Mouse (Mus musculus) right cerebral cortex, adult 2 months (tissue): ENCODE measurements around the gene Sgf29.

Experiments used
- DNase-seq, 2 experiments: peaks; one replicate each; pipeline ENCODE4 v3.0.0; 2021 to 2022; ENCODE audit warnings: low spot score in 2 of 2

The Sgf29 gene

DNA sequence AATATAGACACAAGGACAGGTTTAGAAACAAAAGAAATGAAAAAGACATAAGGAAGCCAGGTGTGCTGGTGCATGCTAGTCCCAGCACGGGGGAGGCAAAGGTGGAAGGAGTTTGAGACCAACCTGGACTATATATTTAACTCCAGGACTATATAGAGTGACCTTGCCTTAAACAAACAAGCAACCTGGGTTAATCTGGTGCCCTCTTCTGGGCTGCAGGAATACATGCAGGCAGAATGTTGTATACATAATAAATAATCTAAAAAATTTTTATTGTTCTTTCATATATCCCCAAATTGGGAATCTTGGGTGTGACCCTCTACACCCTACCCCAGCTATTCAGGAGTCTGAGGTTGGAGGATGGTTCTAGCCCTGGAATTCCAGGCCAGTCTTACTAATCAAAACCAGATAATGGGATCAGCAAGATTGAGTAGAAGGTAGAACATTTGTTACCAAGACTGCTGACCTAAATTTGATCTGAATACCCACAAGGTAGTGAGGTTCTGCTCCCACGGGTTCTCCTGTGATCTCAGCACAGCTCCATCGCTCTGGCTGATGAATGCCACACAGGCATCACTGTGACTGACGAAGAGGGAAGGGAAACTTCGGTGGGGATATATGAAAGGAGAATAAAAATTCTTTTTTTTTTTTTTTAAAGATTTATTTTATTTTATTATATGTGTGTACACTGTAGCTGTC, 6.4 kb upstream of the Sgf29 start:
- DNase-seq, result no peak

DNA sequence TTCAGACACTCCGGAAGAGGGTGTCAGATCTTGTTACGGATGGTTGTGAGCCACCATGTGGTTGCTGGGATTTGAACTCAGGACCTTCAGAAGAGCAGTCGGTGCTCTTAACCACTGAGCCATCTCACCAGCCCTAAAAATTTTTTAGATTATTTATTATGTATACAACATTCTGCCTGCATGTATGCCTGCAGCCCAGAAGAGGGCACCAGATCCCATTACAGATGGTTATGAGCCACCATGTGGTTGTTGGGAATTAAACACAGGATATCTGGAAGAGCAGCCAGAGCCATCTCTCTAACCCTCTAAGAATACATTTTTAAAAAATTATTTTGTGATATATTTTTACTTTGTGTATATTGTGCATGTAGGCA, 5.9 kb upstream of the Sgf29 start:
- peak; percentile 9 to 18 for DNase-seq

GRCm38 (mm10) chr7:126644345-126644744, 4.8 kb upstream of the Sgf29 start:
- DNase-seq, result no peak

GRCm38 (mm10) chr7:126644914-126645313, 4.2 kb upstream of the Sgf29 start:
- no peak for DNase-seq

DNA sequence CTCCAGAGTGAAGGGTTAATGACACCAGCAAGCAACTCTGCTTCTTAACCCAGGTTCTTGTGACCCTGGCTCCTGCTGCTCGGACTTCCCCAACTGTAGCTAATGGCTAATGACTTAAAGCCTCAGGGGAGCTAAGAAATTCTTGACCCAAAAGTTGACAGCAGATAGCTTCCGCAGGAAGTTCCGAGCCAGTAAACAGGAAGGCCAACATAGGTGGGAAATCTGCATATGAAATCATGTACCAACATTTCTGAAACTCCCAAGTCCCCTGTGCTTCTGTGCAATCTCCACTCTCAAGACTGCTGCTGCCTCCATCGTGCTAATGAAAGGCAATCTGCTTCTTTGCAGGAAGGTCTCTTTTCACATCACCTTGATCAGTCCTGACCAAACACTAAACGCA, 3.4 kb upstream of the Sgf29 start:
- DNase-seq, result no peak

DNA sequence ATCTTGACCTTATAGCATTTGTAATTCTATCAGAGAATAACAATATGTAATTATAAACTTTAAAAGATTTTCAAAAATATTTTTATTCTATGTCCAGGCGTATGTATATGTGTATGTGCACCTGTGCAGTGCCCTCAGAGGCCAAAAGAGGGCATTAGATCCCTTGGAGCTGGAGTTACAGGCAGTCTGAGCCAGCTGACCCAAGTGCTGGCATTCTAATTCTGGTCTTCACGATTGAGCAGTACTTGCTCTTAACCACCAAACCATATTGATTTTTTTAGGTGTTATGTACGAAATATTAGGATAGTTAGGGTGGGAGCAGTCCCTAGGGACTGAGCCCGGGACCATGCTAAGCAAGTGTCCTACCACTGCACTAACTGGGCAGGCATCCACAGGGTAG, 623 bp upstream of the Sgf29 start:
- no peak for DNase-seq

DNA sequence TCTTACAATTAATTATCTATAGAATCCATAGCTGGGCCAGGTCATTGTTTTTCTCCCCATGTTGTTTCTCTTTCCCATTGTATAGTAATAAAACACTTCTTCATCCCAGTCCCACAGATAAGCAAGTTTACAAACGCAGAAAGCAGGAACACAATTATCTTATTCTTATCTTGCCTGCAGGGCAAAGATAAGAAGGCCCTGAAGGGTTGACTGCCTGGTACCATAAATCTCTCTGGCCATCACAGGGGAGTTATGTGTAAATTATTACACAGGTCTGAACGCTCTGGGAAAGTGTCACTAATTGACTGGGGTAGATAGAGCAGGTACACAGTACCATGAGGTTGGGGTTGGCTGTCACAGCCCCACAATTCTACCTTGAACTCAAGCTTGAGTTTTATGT, 1.7 kb downstream of the Sgf29 start:
- no peak for DNase-seq

DNA sequence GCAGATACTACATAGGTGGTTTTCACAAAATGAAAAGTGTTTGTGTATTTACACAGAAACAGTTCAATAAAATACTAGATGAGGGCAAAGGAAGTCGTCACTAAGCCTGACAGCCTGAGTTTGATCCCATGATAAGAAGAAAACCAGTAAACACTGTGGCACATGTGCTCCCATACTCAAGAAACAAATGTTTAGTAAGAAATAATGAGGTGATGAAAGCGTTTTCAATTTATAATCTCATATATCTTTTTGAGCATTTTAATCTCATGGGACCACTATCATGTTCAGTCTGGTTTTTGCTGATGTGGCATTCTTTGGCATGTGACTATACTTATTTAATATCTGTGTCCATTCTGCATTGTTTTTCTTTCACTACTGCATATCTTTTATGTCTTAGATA, 4.9 kb downstream of the Sgf29 start:
- DNase-seq, result no peak

GRCm38 (mm10) chr7:126655695-126656094, 6.6 kb downstream of the Sgf29 start:
- no peak for DNase-seq

GRCm38 (mm10) chr7:126657522-126657921, 8.4 kb downstream of the Sgf29 start:
- DNase-seq, result no peak

DNA sequence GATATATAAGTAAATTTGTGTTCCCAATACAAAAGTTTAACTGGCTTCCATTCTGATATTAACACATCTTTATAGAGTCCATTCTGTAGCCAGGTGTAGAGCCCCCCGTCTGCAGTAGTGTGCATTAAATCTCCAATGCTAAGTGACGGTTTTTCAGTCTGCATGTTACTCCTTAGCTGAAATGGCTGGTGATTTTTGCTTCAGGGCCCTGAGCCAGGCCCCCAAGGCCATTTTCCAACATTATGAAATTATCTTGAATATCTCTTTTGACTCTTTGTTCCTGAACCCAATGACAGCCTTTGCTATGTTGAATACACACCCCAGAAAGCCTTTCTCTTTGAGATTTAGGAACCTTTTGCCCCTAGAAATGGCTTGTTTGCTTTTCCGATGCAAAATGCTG, 10.7 kb downstream of the Sgf29 start:
- no peak for DNase-seq

- DNase-seq, result no peak
These were observed 14.5 kb downstream of the Sgf29 start for GRCm38 (mm10) chr7:126663646-126664045.

DNA sequence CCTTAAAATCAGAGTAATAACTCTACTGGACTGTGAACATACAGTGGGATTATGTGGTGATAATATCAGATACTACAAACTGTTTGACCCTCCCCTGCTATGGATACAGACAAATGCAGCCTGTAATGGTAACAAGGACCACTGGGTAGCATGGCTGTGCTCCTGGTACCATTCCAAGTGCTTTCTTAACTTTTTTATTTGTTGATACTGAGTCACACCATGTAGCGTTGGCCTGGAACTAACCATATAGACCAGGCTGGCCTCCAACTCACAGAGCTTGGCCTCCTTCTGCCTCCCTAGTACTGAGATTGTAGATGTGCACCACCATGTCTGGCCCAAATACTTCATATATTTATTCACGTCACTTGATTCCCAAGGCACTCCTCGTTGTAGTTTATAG, 16.2 kb downstream of the Sgf29 start:
- no peak for DNase-seq

DNA sequence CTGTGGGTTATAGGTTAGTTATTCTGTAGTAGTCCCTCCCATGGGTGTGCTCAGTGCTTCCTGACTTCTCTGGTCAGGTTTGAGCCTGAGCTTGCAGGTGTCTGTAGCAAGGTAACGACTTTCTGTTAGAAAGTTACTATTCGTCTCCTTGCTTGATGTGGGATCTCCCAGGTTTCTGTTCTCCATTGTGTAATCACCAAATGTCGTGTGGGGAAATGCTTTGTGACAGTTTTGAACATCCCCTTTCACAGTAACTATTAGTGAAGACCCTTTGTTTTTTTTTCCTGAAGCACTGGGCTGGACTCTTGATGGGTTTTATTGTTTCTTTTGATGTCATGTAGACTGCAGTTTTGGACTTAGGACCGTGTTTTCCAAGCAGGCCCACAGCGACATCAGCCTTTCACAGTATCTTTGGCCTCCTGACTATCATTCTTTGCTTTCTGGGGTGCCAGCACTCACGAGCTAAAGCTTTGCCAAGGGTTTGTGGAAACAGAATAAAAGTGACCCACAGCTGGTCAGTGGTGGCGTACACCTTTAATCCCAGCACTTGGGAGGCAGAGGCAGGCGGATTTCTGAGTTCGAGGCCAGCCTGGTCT, 18.5 kb downstream of the Sgf29 start:
- DNase-seq, result no peak

DNA sequence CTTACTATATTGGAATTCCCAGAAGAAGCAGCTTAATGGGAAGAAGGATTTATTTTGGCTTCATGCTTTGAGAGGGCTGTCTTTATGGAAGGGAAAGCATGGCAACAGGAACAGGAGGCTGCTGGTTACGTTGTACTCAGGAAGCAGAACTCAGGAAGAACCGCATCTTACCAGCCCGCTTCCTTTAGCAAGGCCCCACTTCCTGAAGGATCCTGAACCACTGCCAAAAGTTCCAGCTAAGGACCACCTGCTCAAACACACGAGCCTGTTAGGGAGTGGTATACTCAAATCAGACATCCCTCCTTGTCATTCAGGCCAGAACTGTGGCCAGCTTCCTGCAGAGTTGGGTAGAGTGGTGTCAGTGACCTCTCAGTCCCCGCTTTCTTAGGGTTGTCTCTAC, 19.3 kb downstream of the Sgf29 start:
- no peak for DNase-seq

DNA sequence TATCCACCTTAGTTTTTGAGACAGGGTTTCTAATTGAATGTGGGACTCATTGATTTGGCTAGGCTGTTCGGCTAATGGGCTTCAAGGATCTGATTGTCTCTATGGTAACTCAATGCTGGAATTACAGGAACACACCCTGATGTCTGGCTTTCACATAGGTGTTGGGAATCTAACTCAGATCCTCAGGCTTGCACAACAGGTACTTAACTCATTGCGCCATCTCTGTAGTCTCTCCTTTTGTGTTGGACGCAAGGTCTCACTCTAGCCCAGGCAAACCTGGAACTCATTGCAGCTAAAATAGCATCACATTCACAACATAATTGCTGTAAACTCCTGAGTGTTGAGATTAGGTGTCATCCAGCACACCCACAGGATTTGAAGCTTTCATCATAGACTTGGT, 21.0 kb downstream of the Sgf29 start:
- DNase-seq, result no peak

- DNase-seq, result no peak
These were observed 23.0 kb downstream of the Sgf29 start for GRCm38 (mm10) chr7:126672111-126672510.

- DNase-seq, result no peak
These were observed 26.0 kb downstream of the Sgf29 start for GRCm38 (mm10) chr7:126675104-126675503.

GRCm38 (mm10) chr7:126676207-126676606, 27.1 kb downstream of the Sgf29 start, which contains the start of gene Sult1a1:
Gene Sult1a1, minus strand, starts transcription at chr7:126676432.
- DNase-seq, result peak in 1 of 2 experiments; percentile 31

- no peak for DNase-seq
These were observed 27.6 kb downstream of the Sgf29 start for GRCm38 (mm10) chr7:126676631-126677220.

DNA sequence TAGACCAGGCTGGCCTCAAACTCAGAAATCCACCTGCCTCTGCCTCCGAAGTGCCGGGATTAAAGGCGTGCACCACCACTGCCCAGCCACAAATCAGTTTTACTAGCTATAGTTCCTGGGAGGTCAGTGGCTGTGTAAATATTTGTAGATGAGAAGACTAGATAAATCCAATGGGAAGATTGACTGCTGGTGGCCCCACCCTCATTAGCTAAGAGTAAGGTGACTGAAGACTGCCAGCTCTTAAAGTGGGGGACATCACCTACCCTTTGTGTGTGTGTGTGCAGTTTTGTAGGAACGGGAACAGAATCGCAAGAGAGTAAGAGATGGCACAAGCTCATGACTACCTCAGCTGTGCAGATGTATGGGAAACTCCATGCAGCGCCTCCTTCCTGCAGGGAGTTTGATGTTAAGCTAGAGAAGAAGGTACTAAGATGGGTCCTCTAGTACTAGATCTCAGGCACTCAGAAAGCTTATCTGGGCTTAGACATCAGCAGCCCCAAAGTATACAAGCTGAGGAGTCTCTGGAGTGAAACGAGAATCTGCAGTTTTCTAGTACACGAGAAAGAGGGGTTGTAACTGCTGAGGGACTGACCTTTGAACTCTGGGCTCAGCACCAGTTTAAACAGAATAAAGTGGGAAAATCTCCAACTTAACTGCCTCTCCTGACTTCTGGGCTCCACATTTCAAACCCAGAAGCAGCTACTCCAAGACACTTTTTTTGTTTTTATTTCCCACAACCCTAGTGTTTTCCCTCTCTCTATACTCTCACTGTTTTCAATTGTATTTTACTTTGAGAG, 29.6 kb downstream of the Sgf29 start:
- no peak for DNase-seq

GRCm38 (mm10) chr7:126679683-126680082, 30.6 kb downstream of the Sgf29 start:
- DNase-seq, result no peak

GRCm38 (mm10) chr7:126681221-126681620, 32.1 kb downstream of the Sgf29 start:
- no peak for DNase-seq
